14 mouse cellular contexts compared by ENCODE assay signal in genomic region chr2:70210427-70211332, GRCm38 (mm10).
DNase-seq lines count a peak whose midpoint lies in the region; ATAC-seq and TF ChIP-seq lines count a peak whose summit lies in the region.
"Had no signal": no experiment of that assay in that cellular context is flagged by ENCODE, and none has a peak within 500 bp of the region (broad histone marks: within the 10 kb centered on the region; RNA-seq: fewer than 3 reads in every experiment).

No protein-coding gene starts in this region.

- peak; percentile 74 for DNase-seq in embryonic facial prominence, embryonic 14.5 days (ENCODE audit: low spot score)
- DNase-seq in left cerebral cortex, adult 18-20 months (ENCODE audit: low spot score in 2 of 2): peak; percentile 24 to 55
- no peak for DNase-seq in liver
- no peak for DNase-seq in ovary, adult 18-20 months (ENCODE audit: low spot score)
- DNase-seq: adrenal gland, adult 2 months; cerebellum, adult 18-20 months; heart, postnatal 4 days had no signal

- TF ChIP-seq CTCF in olfactory bulb, adult 2 months (IDR thresholded peaks at IDR 0.05; ENCODE audit: insufficient read depth, low read depth, low read length): no peak

- H3K9me3 ChIP-seq in hindbrain, embryonic 13.5 days: no peaks in the 10 kb centered on the region
- 0 out of 2 replicates have a peak, but pooled peaks cover 3% of the 10 kb centered on the region for H3K9me3 ChIP-seq in hindbrain, embryonic 12.5 days (replicated peaks)
- H3K9me3 ChIP-seq in embryonic facial prominence, embryonic 14.5 days (ENCODE audit: control insufficient read depth, low read length): 0 out of 2 replicates have a peak, but pooled peaks cover 7% of the 10 kb centered on the region

- H3K9ac ChIP-seq in hindbrain, embryonic 13.5 days: no peak overlapping the region
- no peak overlapping the region for H3K9ac ChIP-seq in hindbrain, embryonic 12.5 days
- H3K9ac ChIP-seq in embryonic facial prominence, embryonic 14.5 days (ENCODE audit: low read depth, low read length): no peak overlapping the region
- H3K9ac ChIP-seq: embryonic facial prominence, embryonic 12.5 days; kidney, embryonic 15.5 days had no signal

- no peak for ATAC-seq in hindbrain, embryonic 13.5 days (ENCODE audit: low FRiP score)
- no peak for ATAC-seq in hindbrain, embryonic 12.5 days (ENCODE audit: low FRiP score)
- ATAC-seq in embryonic facial prominence, embryonic 14.5 days (ENCODE audit: low read depth): peak; percentile 76
- no peak for ATAC-seq in megakaryocyte progenitor cell, adult 5-6 weeks (replicated peaks; ENCODE audit: poor library complexity)

- no peak overlapping the region for H3K4me3 ChIP-seq in hindbrain, embryonic 13.5 days
- H3K4me3 ChIP-seq in hindbrain, embryonic 12.5 days: no peak overlapping the region
- no peak overlapping the region for H3K4me3 ChIP-seq in embryonic facial prominence, embryonic 14.5 days (ENCODE audit: low read depth, low read length)
- H3K4me3 ChIP-seq in olfactory bulb, adult 2 months (ENCODE audit: insufficient read depth, low read depth, low read length): no peak overlapping the region
- H3K4me3 ChIP-seq: embryonic facial prominence, embryonic 12.5 days; kidney, embryonic 15.5 days had no signal

- peak overlapping the region; percentile 58; the same call in 1 of the 2 replicates for H3K27ac ChIP-seq in hindbrain, embryonic 13.5 days
- H3K27ac ChIP-seq in hindbrain, embryonic 12.5 days: no peak overlapping the region; the same call in 1 of the 2 replicates
- H3K27ac ChIP-seq in embryonic facial prominence, embryonic 14.5 days (replicated peaks; ENCODE audit: low read depth, low read length): no peak overlapping the region
- H3K27ac ChIP-seq in olfactory bulb, adult 2 months (ENCODE audit: insufficient read depth, low read depth, low read length): peak overlapping the region; percentile 88
- H3K27ac ChIP-seq: embryonic facial prominence, embryonic 12.5 days; kidney, embryonic 15.5 days; macrophage had no signal

- no peak for TF ChIP-seq POLR2A in olfactory bulb, adult 2 months (IDR thresholded peaks at IDR 0.05; ENCODE audit: insufficient read depth, low read depth, low read length)

- 83% methylated on average over 22 of the region's 22 CpGs for WGBS in hindbrain, embryonic 13.5 days
- WGBS in hindbrain, embryonic 12.5 days: 88% methylated on average over 21 of the region's 22 CpGs
- 66% methylated on average over 22 of the region's 22 CpGs for WGBS in embryonic facial prominence, embryonic 14.5 days
- WGBS in olfactory bulb, adult 2 months: 31% methylated on average over 22 of the region's 22 CpGs

- H3K4me2 ChIP-seq in hindbrain, embryonic 13.5 days: no peak overlapping the region
- no peak overlapping the region for H3K4me2 ChIP-seq in hindbrain, embryonic 12.5 days (replicated peaks)
- H3K4me2 ChIP-seq in embryonic facial prominence, embryonic 14.5 days (ENCODE audit: low read depth, low read length): no peak overlapping the region
- H3K4me2 ChIP-seq: embryonic facial prominence, embryonic 12.5 days; kidney, embryonic 15.5 days had no signal

- H3K4me1 ChIP-seq in hindbrain, embryonic 13.5 days (replicated peaks): 0 out of 2 replicates have a peak, but pooled peaks cover 6% of the 10 kb centered on the region
- H3K4me1 ChIP-seq in hindbrain, embryonic 12.5 days: no peaks in the 10 kb centered on the region
- no peaks in the 10 kb centered on the region for H3K4me1 ChIP-seq in embryonic facial prominence, embryonic 14.5 days (ENCODE audit: control insufficient read depth, insufficient read depth, low read length)
- H3K4me1 ChIP-seq in olfactory bulb, adult 2 months (ENCODE audit: control insufficient read depth, insufficient read depth, low read length): peaks cover 11% of the 10 kb centered on the region
- H3K4me1 ChIP-seq: embryonic facial prominence, embryonic 12.5 days; kidney, embryonic 15.5 days had no signal

- no peaks in the 10 kb centered on the region for H3K36me3 ChIP-seq in hindbrain, embryonic 13.5 days
- no peaks in the 10 kb centered on the region for H3K36me3 ChIP-seq in hindbrain, embryonic 12.5 days
- H3K36me3 ChIP-seq in embryonic facial prominence, embryonic 14.5 days (ENCODE audit: control insufficient read depth, insufficient read depth, low read length): no peaks in the 10 kb centered on the region
- H3K36me3 ChIP-seq: embryonic facial prominence, embryonic 12.5 days; kidney, embryonic 15.5 days had no signal

- no peaks in the 10 kb centered on the region for H3K27me3 ChIP-seq in hindbrain, embryonic 13.5 days
- no peaks in the 10 kb centered on the region for H3K27me3 ChIP-seq in hindbrain, embryonic 12.5 days
- no peaks in the 10 kb centered on the region for H3K27me3 ChIP-seq in embryonic facial prominence, embryonic 14.5 days (replicated peaks; ENCODE audit: control insufficient read depth, insufficient read depth, low read length)
- H3K27me3 ChIP-seq: embryonic facial prominence, embryonic 12.5 days had no signal

Comparison
In these comparisons a context has a peak if more than half of its experiments do, and no peak if none do; other contexts are left out.
1. H3K27ac ChIP-seq: peak in hindbrain, embryonic 13.5 days (single experiment) and olfactory bulb, adult 2 months (single experiment); none in hindbrain, embryonic 12.5 days (single experiment) and embryonic facial prominence, embryonic 14.5 days (single experiment).
2. DNase-seq: peak in embryonic facial prominence, embryonic 14.5 days (single experiment) and left cerebral cortex, adult 18-20 months (2 of 2); none in liver (single experiment) and ovary, adult 18-20 months (single experiment).